Mouse (Mus musculus) kidney, adult 11 months (tissue): ENCODE measurements around the gene Glrx.
A peak's percentile ranks its signal among the peaks of the same experiment; 100 is the strongest.
"Not testable (repeated sequence)": the region's sequence is repeated elsewhere in the genome, so short reads cannot be mapped to it uniquely, and the experiment has no call there.

Experiments
- DNase-seq: peaks from one replicate; pipeline ENCODE4 v3.0.0; 2022

Glrx gene

DNA sequence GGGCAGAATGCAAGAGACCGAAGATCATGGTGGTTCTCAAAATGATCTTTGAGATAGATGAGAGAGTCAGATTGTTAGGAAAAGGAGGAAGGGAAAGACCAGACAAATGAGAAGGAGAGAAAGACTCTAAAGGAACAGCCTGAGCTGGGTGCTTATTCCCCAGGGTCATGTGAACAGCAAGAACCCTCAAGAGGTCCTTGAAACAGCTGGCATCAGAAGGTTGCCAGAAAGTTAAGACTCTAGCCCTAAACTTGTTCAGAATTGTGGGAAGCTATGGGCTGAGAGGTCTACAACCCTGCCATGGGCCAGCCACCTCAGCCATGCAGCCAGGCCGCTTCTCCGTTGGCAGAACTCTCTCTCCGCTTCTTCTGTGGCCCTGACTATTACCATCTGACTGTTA is 1.2 kb upstream of the Glrx start:
- DNase-seq = no peak

DNA sequence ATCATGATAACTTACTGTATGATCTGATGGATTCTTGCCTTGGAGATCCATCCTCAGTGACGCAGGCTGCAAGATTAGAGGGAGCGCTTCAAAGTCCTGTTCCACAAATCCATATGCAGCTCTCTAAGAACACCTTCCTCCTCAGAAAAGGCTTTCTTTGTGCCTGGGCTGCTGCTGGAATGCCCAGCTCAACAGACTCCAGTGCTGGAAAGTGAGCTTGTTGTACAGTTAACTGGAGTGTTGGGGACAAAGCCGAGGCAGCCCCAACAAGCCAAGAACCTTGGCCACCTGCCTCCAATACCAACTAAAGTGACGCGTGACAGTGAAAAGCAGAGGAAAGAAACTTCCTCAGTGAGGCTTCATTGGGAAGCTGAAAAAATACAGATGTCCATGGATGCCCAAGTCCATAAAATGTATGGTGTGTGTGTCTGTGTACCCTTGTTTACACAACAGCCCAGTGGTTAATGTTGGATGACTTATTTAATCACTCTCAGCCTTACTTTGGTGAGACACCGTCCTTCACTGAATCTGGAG is 1.2 kb downstream of the Glrx start:
- no peak for DNase-seq

DNA sequence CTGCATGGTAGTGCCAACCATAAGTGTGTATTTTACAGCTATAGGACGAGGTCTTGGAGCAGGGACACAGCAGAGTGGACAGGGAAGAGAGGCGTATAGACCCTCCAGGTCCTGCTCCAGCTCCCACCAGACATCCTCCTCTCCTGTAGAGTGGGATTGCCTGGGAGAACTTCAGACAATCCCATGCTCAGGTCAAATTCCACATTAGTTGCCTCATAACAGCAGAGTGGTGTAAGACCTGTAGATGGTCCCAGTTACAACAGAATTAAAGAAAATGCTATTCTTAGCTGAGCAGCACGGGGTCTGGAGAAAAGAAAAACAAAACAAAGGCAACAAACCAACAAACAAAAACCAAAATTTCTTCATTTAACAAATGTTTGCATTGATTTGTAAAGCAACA is 2.3 kb downstream of the Glrx start:
- DNase-seq = no peak

DNA sequence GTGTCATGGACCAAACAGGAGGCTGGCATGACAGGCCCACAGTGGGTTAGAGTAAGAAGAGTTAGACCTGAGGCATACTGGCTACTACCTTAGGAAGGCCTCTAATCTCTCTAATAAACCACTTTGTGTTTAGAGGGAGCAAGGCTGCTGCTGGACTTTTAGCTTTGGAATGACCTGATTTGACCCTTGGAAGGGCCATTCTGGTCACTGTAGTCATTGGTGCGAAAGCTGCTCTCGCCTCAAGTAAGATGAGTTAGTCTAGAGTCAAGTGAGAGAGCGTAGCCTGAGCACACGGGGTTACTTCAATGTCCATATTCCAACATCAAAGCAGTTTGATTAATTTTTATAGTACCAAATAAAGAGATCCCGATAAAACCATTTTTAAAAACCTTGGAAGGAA is 3.7 kb downstream of the Glrx start:
- peak; percentile 13 for DNase-seq

DNA sequence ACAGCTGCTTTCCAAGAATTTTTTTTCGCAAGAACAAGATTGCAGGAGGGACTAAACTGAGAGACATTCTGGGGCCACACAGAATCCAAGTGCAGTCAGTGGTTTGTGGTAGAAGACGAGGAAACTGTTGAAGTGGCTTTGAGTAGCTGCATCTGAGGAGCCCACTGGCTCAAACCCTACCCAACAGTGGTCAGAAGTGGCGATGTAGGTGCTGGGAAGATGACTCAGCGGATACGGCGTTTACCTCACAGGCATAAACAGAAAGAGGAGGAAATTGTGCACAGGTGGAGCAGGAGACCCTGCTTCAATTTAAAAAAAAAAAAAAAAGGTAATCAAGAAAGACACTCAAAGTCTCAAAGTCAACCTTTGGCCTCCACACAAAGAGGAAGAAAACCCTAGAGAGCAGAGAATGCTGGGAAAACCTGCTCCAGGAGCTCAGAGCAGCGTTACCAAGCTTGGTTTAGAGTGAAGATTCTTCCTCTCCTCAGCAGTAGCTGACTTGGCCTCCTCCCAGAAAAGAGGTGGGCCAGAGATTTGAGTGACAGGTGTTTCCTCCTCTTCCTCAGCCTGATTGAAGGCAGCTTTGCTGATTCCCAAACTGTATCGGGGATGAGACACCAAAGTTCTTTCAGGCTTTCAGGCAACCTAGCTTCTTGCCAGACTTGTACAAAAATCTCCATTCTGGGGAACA is 4.5 kb downstream of the Glrx start:
- DNase-seq = no peak

DNA sequence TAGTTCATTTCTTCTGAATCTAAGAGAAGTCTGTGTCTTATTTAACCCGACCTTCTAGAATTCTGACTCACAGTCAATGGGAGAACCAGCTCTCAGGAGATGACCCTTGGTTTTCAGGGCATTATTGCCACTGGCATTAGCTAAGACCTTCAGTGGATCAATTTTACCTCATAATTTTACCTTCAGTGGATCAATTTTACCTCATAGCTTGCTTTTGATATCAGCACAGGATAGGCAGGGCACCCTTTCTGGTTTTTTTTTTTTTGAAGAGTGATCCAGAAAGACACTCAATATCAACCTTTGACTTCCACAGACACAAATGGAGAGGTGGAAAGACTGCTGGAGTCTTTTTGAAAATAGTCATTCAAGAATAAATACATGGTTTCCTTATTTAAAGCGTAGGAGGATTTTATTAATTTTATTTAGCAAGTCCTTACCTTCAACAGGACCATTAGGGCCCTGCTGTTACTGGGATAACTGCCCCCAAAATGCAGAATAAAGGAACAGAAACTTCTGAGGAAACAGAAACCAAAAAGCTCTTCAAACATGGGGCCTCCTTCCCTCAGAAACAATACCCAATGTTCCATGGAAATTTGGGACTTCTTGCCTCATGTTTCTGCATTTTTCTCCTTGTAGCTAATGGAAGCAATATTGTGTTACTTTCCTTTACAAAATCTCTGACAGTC is 5.3 kb downstream of the Glrx start:
- no peak for DNase-seq

DNA sequence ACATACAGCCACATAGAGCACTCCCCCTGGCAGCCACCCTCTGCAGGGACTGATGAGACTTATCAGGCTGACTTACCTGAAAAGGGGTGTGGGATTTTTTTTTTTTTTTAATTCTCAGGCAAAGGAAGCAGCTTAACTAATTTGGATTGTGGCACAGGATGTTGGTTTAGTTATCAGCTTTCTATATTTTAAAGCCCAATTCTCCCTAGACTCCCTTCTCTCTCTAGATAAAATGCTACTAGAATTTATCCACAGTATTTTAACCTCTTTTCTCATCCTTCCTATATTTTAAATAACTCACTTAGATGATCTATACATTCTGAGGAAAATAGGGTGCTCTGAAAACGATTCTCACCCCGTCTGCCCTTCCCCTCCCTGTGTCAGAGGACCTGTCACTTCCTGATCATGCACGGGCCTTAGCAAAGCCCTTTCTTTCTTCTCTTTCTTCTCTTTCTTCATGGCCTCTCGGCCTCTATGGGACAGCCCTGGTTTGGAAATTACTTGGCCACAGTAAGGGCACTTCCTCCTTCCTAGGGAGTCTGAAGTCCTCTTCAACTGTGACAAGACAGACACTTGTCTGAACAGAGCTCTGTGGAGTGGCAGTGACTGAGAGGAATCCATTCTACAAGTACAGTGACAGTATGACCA is 6.0 kb downstream of the Glrx start:
- DNase-seq = no peak

DNA sequence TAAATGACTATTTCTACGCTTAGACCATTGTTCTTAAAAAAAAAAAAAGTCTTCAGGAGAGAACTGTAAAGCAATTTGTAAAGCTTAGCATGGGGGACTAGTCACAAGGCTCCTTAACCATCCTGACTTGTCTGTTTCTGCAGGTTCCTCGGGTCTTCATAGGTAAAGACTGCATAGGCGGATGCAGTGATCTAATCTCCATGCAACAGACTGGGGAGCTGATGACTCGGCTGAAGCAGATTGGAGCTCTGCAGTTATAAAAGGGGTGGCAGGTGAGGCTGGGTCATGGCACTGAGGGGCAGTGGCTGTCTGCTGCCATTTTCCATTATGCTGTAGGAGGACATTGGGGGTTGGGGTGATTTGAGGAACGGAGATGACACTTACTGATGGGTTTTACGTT is 7.4 kb downstream of the Glrx start:
- DNase-seq = no peak

DNA sequence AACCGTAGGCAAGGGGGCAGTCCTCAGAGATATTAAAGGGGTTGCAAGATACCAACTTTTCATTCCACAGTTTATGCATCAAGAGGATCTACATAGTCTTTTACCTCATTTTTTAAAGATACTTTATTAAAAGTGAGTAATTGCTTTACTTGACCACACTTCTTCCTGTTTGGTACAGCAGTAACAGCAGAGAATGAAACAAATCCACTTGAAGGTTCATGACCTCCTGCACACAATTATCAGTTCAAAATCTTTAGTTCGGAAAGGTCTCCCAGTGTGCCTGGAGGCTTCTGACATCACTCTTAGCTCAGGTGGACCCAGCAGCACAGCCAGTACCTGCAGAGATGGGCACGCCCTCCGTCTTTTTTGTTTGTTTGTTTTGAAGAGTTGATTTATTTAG is 12.4 kb downstream of the Glrx start:
- no peak for DNase-seq

DNA sequence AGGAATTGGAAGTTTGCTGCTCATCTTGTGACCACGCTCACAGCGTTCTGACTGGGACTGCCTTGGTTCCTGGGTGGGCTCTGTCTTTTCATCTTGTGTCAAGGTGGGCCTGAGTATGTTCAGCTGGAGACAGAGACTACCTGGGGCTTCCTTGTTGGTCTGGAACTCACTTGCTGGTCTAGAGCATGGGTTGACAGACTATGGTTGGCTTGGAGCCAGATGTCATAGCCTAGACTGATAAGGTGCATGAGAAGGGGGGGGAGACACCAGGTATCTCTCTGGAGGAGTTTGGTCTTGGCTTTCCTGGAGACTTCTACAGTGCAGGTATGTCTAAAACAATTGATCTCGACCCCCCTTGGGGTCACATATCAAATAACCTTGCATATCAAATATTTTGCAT is 13.4 kb downstream of the Glrx start:
- DNase-seq = no peak

DNA sequence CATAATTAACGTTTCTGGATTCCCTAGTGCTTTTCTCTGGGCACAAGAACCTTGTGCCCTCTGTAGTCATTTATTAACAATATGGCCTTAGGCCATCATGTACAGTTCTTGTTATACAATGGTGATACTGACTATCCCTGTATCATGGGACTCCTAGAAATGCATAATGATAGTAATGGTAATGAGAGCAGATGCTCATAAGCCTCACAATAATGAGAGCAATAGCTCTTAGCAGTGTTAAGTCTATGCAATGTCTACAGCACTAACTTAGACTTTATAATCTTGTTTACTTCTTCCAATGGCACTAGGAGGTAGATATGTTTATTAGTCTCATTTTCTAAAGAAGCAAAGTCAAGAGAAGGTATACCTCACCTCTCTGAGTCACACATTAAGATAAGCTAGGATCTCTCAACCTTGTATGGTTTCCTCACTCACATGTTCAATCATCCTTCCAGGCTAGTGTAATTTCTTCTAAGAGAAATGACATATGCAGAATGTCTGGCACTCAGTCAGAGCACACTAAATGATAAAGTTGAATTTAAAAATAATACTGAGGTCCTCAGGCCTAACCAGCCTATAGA is 19.7 kb downstream of the Glrx start:
- no peak for DNase-seq

DNA sequence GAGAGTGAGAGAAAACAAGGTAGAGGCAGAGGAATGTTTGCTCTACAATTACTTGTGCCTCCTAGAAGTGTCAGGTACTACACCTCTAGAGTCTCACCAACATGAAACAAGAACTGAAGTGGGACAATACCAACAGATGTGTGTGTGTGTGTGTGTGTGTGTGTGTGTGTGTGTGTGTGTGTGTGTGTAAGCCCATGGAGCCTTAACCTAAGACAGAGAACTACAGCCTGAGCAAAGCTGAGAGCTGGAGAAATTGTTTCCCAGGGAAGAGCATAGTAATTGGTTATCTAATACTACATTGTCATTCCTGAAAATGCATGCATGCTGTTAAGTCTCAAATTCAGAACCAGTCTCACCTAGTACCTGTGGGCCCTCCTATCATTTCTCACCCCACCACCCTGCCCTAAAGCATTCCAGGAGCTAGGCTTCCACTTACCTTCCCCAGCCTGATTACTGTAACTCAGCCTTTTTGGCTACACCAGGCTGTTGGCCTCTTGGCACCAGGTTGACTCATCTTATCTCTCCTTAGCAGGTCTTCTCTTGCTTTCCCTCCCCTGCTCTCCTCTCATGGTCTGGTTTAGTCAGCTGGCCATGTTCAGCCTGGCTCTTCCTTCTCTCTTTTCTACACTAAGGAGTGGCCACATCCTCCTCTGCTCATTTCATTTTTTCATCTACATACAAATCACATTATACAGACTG is 26.0 kb downstream of the Glrx start:
- DNase-seq = no peak

DNA sequence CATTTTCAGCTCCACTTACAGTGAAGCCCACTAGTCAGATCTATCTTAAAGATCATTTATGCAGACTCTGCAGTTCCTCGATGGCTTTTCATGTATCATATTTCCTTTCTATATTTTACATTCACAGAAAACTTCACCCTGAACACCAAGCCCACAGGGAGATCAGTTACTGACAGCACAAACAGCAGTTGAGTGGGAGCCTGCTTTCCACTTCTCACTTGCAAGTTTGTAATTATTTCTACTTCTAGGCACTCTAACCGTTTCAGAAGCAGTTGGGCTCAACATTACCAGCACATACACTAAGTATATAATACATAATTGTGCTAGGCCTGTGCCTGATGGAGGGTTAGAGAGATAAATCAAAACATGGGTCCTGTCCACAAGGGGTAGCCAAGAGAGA is 28.2 kb downstream of the Glrx start:
- DNase-seq = no peak

DNA sequence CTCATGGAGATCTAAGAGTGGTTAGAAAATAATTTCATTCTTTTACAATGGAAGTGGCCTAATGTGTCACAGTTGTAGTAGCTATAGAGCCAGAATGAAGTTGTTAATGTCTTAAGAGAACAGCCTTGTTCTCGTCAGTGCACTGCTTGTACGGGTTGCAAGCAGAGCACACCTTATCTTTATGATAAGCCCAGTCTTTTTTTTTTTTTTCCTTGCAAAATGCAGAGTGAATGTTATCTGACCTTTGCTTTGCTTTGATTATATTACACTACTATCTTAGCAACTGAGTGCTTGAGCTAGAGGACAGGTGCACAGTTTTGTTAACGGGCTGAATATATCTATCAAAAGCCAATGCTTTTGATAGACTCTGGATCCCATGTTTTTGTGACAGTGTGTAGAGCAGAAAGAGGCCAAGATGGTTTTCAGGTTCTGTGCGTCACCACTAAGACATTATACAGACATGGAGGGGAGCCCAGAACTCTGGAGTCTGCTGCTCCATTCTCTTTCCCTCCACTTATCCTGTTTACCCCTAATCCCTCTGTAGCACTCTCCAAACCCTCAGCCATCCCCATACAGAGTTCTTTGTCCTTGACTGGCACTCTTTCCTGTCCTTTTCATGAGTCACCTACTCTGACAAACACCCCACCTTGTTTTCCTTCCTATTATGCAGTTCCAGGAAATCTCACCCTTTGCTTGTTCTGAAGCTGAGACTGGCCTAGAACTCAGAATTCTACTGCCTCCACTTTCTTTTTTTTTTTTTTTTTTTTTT is 35.1 kb downstream of the Glrx start:
- DNase-seq = no peak

DNA sequence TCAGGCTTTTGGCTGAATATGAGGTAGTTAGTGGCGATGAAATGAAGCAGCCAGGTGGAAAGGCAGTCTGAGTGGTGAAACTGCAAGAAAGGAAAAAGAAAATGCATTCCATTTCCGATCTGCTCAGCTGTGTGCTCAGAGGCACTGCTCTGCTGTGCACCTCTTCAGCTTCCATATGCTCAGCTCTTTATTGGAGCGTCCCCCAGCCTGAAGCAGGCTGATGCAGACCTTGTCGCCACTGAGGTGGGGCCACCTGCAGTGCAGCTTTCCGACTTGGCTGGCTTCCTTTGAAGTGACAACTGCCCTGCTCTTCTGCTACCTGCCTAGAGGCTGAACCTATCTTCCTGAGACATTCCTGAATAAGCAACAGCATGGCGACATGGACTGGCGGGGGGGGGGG is 36.5 kb downstream of the Glrx start:
- not testable (repeated sequence) for DNase-seq

DNA sequence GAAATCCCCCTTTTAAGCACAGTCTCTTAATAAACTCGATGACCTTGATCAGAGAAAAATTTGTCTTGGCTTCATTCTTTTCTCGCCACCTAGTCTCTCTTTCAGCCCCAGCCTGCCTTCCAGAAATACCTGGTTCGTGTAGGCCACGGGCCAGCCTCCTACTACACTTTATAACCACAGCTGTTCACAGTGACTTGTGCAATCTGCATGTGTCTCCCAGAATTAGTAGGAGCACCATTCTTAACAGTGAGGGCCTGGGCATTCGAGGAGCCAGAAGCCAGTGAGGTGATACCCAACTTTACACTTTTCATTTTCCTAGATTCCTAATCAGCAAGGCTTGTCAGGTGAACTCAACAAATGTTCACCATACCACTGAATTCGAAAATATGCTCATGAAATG is 36.9 kb downstream of the Glrx start:
- DNase-seq = no peak

DNA sequence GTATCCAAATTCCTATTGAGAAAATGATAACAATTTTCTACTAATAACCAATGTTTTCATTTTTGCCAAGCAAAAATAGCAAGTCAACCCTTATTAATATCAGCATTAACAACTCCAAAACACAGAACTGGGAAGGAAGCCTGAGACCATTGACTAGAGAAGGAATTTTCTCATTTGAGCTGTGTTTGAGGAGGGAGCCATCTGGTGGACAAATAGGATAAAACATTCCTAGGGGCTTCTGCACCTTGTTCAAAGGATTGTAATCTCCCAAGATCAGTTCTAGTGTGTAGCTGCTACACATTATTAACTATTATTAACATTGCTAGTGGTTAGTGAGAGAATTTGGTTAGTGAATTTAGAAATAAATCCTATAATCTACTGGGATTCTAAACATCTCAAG is 38.2 kb downstream of the Glrx start:
- DNase-seq = no peak

DNA sequence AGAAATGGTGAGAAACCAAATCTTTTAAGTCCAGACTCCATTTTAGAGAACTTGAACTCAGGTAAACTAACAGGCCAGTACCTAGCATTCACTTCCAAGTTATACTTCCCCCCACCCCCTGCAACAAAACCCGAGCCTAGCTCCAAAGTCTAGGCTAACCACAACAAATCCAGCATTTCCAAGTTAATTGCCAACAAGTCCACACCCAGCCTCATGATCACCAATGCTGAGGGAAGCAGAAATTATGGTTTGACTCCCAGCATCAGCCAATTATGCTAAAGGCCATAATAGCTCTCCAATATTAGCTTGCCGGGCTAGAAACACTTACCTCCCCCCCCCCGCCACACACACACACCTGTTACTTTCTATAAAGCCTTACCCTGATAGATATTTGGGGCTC is 40.1 kb downstream of the Glrx start:
- DNase-seq = peak; percentile 17

DNA sequence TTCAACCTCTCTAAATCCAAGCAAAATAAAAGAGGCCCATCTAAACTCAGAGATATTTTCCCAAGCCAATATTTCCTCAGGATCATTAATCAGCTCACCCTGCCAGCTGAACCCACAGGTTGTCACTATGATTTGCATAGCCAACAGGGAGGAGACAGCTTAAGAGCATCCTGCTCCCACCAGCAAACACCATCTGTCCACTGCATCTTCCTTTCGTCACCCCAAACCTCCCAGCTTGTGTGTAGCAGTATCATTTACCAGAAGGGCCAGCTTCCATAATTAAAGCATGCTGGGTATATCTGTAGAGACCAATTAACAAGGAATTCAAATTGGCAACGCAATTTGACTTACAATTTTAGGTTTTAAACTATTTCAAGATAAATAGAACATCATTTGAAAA is 40.8 kb downstream of the Glrx start:
- no peak for DNase-seq

DNA sequence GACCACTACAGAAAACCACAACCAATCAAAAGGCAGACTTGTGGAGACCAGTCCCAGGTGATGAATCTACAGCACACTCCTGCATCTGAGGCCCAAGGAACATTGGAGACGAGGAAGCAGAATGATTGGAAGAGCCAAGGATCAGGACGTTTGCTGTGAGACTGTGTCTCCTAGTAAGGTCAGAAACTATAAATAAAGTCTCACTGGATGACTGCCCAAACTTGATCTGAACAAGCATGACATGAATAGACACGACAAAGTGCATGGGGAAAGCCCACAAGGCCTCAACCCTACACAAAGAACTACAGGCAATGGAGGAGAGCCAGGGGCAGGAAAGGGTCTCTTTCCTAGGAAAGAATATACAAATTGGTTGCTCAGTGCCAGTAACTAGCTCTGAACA is 44.1 kb downstream of the Glrx start:
- DNase-seq = no peak

DNA sequence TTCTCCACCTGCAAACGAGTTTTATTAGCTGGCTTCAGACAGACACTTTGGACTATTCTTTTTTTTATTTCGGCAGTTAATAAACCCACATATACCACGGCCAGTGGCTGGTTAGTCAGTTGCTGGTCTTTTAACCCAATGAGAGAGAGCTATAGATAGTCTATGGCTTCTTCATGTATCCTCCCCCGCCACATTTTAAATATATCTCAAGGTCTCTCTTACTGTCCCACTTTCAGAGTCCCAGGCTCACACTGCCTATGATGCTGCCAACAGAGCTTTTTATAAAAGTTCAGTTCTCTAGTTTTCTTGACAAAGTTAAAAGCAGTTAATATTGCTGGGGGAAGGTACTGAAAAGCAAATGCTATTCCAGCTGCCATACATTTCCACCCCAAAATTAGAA is 52.2 kb downstream of the Glrx start:
- DNase-seq = no peak

DNA sequence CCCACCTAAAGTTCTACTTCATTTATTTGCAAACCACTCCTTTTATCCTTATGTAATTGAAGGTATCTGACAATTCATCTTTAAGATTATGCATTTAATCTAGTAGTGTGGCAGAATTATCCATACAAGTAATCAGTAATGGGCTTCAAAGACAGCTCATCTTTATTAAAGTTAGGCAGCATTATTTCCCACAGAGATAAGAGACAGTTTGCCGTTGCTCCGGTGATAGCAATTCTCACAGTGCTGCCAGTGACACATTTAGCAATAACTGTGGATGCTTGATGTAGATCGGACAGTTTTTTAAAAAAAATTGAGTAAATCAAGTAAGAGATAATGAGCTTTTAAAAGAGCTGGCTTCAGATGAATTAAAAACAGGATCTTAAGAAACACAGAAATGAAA is 52.6 kb downstream of the Glrx start:
- no peak for DNase-seq

DNA sequence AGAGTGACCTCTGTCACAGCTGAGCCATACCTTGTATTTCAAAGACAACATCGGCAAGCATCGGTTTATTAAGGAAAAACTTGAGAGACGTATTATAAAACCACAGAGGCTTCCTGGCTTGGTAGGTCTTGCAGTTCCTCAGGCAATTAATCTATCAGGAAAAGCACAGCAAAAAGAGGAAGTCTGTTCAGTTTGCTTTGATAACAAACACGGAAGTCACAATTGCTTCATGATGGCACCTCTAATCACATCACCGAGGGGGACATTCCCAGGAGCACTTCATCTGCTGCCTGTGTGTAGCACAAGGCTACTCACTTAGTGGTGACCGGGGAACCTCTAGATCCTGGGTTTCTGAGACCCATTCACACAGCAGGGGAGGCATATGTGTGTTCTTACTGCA is 53.2 kb downstream of the Glrx start:
- DNase-seq = no peak
